Mouse (Mus musculus) cortical plate, adult 2 months (tissue): ENCODE results near the gene Osbpl5. TPM values are rescaled to one million over a fixed set of nuclear protein-coding genes. Genes with fewer than 3 reads are reported as not detected.
"Not testable (repeated sequence)": the region's sequence is repeated elsewhere in the genome, so short reads cannot be mapped to it uniquely, and the experiment has no call there.

Experiments used
- H3K27ac ChIP-seq: fragments of 200-500 bp; 2 replicates; pipeline ENCODE4 v1.5.1; 2012; ENCODE audit warnings: low read length, control low read depth, inconsistent platforms; ENCODE audit not compliant: insufficient read depth
- H3K4me1 ChIP-seq: fragments of 200-500 bp; 2 replicates; pipeline ENCODE4 v1.6.1; 2011; ENCODE audit warnings: low read length; ENCODE audit not compliant: control insufficient read depth, insufficient read depth
- H3K4me3 ChIP-seq: fragments of 200-500 bp; 2 replicates; pipeline ENCODE4 v1.5.1; 2011; ENCODE audit warnings: mild to moderate bottlenecking, low read length, control low read depth; ENCODE audit not compliant: insufficient read depth
- CTCF ChIP-seq: fragments of 200-500 bp; IDR thresholded peaks from 2 replicates; pipeline ENCODE4 v1.5.1; 2011; ENCODE audit warnings: mild to moderate bottlenecking, control low read depth, low read length; ENCODE audit not compliant: insufficient read depth; ENCODE audit errors: extremely low read depth
- POLR2A ChIP-seq: fragments of 200-500 bp; IDR thresholded peaks from 2 replicates; pipeline ENCODE4 v1.6.1; 2011; ENCODE audit warnings: mild to moderate bottlenecking, low read length, control low read depth; ENCODE audit not compliant: insufficient read depth; ENCODE audit errors: extremely low read depth
- polyA plus RNA-seq: library from polyadenylated mRNA; depleted of rRNA; stranded (reverse); fragments of >200 nt; gene quantifications from 2 replicates; pipeline ENCODE4 v1.2.3, GENCODE M21; 2012

The Osbpl5 gene
- polyA plus RNA-seq, 1 experiment = 37.4 TPM

DNA sequence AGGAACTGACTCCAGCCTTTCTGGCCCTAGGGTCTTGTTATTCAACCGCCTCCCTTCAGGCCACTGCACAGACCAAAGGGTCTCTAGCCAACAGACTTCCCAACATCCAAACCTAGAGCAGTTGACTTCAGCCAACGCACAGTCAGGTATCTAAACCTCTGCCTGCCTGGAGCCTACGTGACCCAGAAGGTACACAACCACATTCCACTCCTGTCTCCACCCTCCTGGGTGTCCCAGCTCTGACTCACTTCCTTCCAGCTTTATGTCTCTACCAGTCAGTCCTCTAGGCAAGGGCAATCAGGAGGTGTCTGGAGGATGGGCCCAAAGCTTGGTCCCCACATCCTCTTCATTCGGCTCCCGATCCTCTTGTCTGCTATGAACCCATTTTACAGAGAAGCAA is 65.6 kb downstream of the Osbpl5 start:
- TF ChIP-seq CTCF (no peak), POLR2A (no peak)
- Histone ChIP-seq H3K4me3 (no peak overlapping the region), H3K4me1 (no peaks in the 10 kb centered on the region; the same call in 1 of the 2 replicates), H3K27ac (no peak overlapping the region)

GRCm38 (mm10) chr7:143689946-143690345 is 66.8 kb downstream of the Osbpl5 start:
- Histone ChIP-seq H3K4me3 (no peak overlapping the region), H3K27ac (no peak overlapping the region), H3K4me1 (no peaks in the 10 kb centered on the region; the same call in 1 of the 2 replicates)
- TF ChIP-seq POLR2A = no peak
- no peak for TF ChIP-seq CTCF

- no peak overlapping the region for H3K27ac ChIP-seq
- TF ChIP-seq CTCF = no peak
- no peak for TF ChIP-seq POLR2A
- H3K4me1 ChIP-seq = no peaks in the 10 kb centered on the region; the same call in 1 of the 2 replicates
- no peak overlapping the region for H3K4me3 ChIP-seq
These were observed 67.3 kb downstream of the Osbpl5 start for GRCm38 (mm10) chr7:143689481-143689880.

- not testable (repeated sequence) for H3K4me1 ChIP-seq, H3K4me3 ChIP-seq, H3K27ac ChIP-seq
These were observed 70.1 kb downstream of the Osbpl5 start for GRCm38 (mm10) chr7:143686676-143687075.

DNA sequence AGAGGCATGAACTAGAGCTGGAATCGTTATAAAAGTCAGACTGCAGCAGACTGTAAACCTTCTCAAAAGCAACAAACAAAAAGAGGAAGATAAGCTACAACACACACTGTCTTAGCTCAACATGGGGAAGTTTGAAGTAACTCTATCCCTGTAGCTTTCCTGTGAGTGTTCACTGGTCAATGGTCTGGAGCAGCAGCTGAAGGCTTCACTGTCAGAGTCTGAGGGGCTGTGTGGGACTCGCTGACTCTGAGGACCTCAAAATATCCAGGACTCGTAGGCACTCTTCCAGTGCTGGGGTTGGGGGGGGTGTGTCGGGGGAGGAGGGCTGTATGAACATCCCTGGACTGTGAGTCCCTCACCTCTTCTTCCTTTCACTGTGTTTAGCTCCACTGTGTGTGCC is 70.6 kb downstream of the Osbpl5 start:
- H3K27ac ChIP-seq = not testable (repeated sequence)

DNA sequence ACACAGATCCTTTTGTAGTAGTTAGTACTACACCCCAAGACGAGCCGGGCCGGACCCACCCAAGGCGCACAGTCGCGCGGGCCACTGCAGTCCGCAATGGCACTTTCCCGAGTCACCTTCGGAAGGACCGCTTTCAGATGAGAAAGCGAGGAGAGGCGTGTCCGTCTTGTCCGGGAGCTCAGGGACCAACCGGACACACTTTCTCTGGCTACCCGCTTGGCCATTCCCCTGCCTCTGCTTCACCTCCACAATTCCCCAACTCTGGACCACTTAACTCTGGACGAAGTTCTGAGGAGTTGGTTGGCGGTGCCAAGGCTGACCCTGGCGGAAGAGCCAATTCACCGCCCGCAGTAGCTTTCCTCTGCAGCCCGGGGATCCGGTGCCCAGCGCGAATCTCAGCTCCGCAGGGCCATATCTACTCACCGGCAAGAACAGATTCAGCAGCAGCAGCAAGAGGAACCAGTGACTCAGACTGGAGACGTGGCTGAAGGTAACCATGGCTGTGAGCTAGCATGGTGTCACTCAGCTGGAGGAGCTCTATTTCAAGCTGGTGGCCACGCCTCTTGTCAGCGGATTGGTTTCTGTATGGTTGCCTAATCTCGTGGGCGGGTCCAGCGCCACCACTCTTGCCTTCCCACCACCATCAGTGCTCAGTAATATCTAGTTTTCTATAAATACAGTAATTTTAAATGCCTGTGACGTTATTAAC is 71.3 kb downstream of the Osbpl5 start, which contains the start of gene Tnfrsf23:
Tnfrsf23 (minus strand) TSS at position 514 of the 709 bp plus-strand sequence.
- no peaks in the 10 kb centered on the region for H3K4me1 ChIP-seq
- TF ChIP-seq CTCF (no peak), POLR2A (peak; percentile 86)
- no peak within 1 kb of the TSS for H3K27ac ChIP-seq
- peak within 1 kb of the TSS; percentile 2 for H3K4me3 ChIP-seq

More for the DNA sequence above, 70.6 kb downstream of the Osbpl5 start:
- H3K4me3 ChIP-seq, H3K4me1 ChIP-seq: not testable (repeated sequence)

- not testable (repeated sequence) for H3K4me3 ChIP-seq, H3K27ac ChIP-seq, H3K4me1 ChIP-seq
These were observed 72.2 kb downstream of the Osbpl5 start for GRCm38 (mm10) chr7:143684569-143684968.

- Histone ChIP-seq H3K27ac (no peak overlapping the region), H3K4me1 (no peaks in the 10 kb centered on the region), H3K4me3 (no peak overlapping the region)
- TF ChIP-seq POLR2A (no peak), CTCF (no peak)
These were observed 75.2 kb downstream of the Osbpl5 start for GRCm38 (mm10) chr7:143681566-143681965.

- not testable (repeated sequence) for H3K4me1 ChIP-seq, H3K4me3 ChIP-seq, H3K27ac ChIP-seq
These were observed 75.9 kb downstream of the Osbpl5 start for GRCm38 (mm10) chr7:143680836-143681235.

GRCm38 (mm10) chr7:143679650-143680049 is 77.1 kb downstream of the Osbpl5 start:
- not testable (repeated sequence) for H3K4me3 ChIP-seq, H3K4me1 ChIP-seq, H3K27ac ChIP-seq

- no peak overlapping the region for H3K4me3 ChIP-seq
These were observed 90.1 kb downstream of the Osbpl5 start for GRCm38 (mm10) chr7:143666427-143667311.

More at GRCm38 (mm10) chr7:143666427-143667311, 90.1 kb downstream of the Osbpl5 start:
- no peak for TF ChIP-seq POLR2A
- no peak for TF ChIP-seq CTCF
- Histone ChIP-seq H3K27ac (no peak overlapping the region), H3K4me1 (no peaks in the 10 kb centered on the region)
